Mouse (Mus musculus) naive thymus-derived CD4-positive, alpha-beta T cell, adult 2 months (primary cell): ENCODE data around the gene Csmd2.

Source experiments
- DNase-seq: peaks from one replicate; pipeline ENCODE4 v3.0.0-alpha.2; 2011; ENCODE audit warnings: low read depth

Csmd2 gene

GRCm38 (mm10) chr4:128340457-128340856 lies 352.8 kb downstream of the Csmd2 start:
- no peak for DNase-seq

- no peak for DNase-seq
These were observed 353.7 kb downstream of the Csmd2 start for GRCm38 (mm10) chr4:128341315-128341714.

- no peak for DNase-seq
These were observed 354.6 kb downstream of the Csmd2 start for GRCm38 (mm10) chr4:128342208-128342607.

GRCm38 (mm10) chr4:128358751-128359150 lies 371.1 kb downstream of the Csmd2 start:
- no peak for DNase-seq

GRCm38 (mm10) chr4:128365851-128366250 lies 378.2 kb downstream of the Csmd2 start:
- DNase-seq = no peak

GRCm38 (mm10) chr4:128368088-128368487 lies 380.4 kb downstream of the Csmd2 start:
- DNase-seq = no peak

- DNase-seq = no peak
These were observed 384.1 kb downstream of the Csmd2 start for GRCm38 (mm10) chr4:128371766-128372165.

GRCm38 (mm10) chr4:128373196-128373595 lies 385.5 kb downstream of the Csmd2 start:
- no peak for DNase-seq

- DNase-seq = no peak
These were observed 386.4 kb downstream of the Csmd2 start for GRCm38 (mm10) chr4:128374051-128374450.

GRCm38 (mm10) chr4:128378946-128379345 lies 391.3 kb downstream of the Csmd2 start:
- no peak for DNase-seq

- DNase-seq = no peak
These were observed 393.7 kb downstream of the Csmd2 start for GRCm38 (mm10) chr4:128381331-128381730.

- DNase-seq = no peak
These were observed 396.1 kb downstream of the Csmd2 start for GRCm38 (mm10) chr4:128383800-128384199.

- no peak for DNase-seq
These were observed 403.8 kb downstream of the Csmd2 start for GRCm38 (mm10) chr4:128391484-128391883.

GRCm38 (mm10) chr4:128392279-128392678 lies 404.6 kb downstream of the Csmd2 start:
- DNase-seq = no peak

GRCm38 (mm10) chr4:128393864-128394263 lies 406.2 kb downstream of the Csmd2 start:
- no peak for DNase-seq

GRCm38 (mm10) chr4:128396616-128397015 lies 409.0 kb downstream of the Csmd2 start:
- DNase-seq = no peak

GRCm38 (mm10) chr4:128397804-128398203 lies 410.1 kb downstream of the Csmd2 start:
- no peak for DNase-seq

GRCm38 (mm10) chr4:128398948-128399347 lies 411.3 kb downstream of the Csmd2 start:
- no peak for DNase-seq

- DNase-seq = no peak
These were observed 412.4 kb downstream of the Csmd2 start for GRCm38 (mm10) chr4:128400016-128400415.

GRCm38 (mm10) chr4:128401591-128401990 lies 413.9 kb downstream of the Csmd2 start:
- no peak for DNase-seq

GRCm38 (mm10) chr4:128402706-128403105 lies 415.0 kb downstream of the Csmd2 start:
- no peak for DNase-seq

- no peak for DNase-seq
These were observed 417.9 kb downstream of the Csmd2 start for GRCm38 (mm10) chr4:128405576-128405975.

- no peak for DNase-seq
These were observed 419.6 kb downstream of the Csmd2 start for GRCm38 (mm10) chr4:128407084-128407845.
